Mouse (Mus musculus) gastrocnemius, postnatal 10 days (tissue): ENCODE results near the gene Cd109. TPM values are rescaled to one million over a fixed set of nuclear protein-coding genes. Genes with fewer than 3 reads are reported as not detected.

Source experiments
- DNase-seq: peaks from one replicate; pipeline ENCODE4 v3.0.0; 2021; ENCODE audit warnings: mixed read lengths
- long read RNA-seq, 2 experiments: library from polyadenylated mRNA; stranded (forward); transcript quantifications; one replicate each; pipeline ENCODE4 v2.0.0; 2021
- total RNA-seq, 2 experiments: library from RNA; stranded (reverse); gene quantifications; 2 replicates each; pipeline ENCODE4 v1.2.3; 2021

Gene Cd109
- 10 to 100 TPM in 1 of 2 experiments, 1 to 10 TPM in 1; 8.6 to 14.8 TPM for total RNA-seq
- long read RNA-seq, experiment 1, full-length matches to known transcripts = 7 of 12 reads
- long read RNA-seq, experiment 1, partial matches to known transcripts = 4 of 12 reads
- long read RNA-seq, experiment 1, other reads (novel, unspliced or antisense) = 1 of 12 reads
- long read RNA-seq, experiment 2, full-length matches to known transcripts = 4 of 8 reads
- long read RNA-seq, experiment 2, partial matches to known transcripts = 4 of 8 reads
- long read RNA-seq, experiment 2, other reads (novel, unspliced or antisense) = 0 of 8 reads

GRCm38 (mm10) chr9:78615401-78616021 is at the start of gene Cd109:
Gene Cd109, plus strand, starts transcription at chr9:78615546.
- DNase-seq = peak; percentile 30

DNA sequence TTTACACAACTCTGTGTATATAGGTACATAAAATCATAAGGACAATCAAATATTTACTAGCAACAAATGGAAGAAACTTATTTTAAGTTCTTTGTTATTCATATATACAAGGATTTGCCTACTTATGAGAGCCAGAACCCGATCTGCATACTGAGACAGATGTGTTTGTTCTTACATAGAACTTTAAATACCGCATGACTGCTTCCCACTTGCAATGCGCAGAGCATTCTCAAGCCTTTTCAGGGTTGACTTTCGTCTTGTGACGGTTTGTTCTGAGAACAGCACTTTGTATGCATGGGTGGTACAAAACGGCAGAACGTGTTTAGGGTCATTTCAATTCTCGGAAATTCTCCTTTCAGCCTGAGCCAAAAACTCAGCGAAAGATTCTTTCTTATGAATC is 45.4 kb upstream of the Cd109 start:
- DNase-seq = no peak

DNA sequence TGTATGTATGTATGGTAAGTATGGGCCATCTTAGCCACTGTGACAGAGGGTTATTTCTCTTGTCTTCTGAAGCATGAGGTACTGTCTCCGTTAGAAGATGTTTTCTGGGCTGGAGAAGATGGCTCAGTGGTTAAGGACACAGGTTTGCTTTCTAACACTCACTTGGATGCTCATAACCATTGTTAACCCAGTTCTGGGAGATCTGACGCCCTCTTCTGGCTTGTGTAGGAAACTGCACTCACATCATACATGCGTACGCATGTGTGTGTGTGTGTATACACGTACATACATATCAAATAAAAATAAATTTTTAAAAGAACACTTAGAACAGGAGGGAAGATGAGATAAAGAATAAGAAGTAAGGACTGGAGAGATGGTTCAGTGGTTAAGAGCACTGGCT is 38.9 kb upstream of the Cd109 start:
- DNase-seq = no peak

GRCm38 (mm10) chr9:78578824-78579223 is 36.5 kb upstream of the Cd109 start:
- DNase-seq = no peak

DNA sequence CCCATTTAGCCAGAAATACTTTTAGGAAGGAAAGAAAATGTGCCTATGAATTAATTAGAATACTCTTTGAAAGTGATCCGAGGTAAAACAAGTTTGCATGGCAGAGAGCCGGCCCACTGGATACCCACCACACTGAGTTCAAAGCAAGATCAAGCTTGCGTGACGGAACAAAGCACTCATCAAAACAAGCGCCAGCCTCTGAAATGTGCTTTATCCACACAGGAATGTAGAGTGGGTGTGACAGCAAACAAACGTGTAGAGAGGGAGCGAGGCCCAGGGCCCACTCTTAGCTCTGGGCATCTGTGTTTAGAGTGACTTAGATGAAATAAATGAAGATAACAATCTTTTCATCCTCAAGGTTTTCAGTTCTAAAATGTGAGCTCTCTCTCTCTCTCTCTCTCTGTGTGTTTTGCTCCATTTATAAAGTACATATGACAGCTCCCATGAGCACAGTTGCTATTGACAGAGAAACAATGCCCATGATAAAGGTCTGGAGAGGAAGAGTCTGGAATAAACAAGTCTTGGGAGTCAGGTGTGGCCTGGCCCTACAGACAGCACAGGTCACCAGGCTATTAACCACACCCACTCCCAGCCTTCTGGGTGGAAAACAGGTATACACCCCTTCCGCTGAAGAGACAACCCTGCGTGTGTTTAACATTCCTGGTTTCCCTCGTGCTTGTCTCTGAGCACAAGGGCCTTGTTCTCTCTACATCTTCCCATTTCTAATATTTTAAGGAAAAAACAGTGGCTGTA is 35.5 kb upstream of the Cd109 start:
- no peak for DNase-seq

DNA sequence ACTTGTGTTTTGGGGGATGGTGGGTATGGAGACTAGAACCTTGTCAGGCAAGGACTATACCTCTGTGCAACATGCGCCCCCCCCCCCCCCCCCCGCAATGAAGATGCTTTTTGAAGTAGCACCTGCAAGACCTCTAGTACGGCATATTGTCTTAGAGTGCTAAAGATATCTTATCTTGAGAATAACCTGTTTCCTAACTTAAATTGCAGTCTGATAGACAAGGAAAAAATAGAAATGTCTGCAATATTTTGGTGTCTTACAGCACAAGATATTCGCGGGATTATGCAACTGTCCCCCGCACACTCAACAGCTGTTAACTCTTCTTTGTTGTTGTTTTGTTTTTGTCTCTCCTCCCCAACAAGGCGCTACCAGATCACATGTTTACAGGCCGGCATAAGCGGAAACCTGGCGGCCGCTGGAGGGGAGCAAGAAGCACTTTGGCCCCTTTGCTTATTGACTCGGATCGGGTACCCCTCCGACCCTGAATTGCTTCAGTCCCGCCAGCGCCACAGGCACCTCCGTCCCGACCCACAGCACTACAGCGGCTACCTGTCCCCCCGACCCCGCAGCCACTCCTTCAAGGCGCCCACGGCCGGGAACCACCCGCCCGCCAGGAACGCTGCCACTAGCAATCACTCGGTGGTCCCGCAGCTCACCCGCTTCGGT is 28.0 kb upstream of the Cd109 start:
- no peak for DNase-seq

- DNase-seq = peak; percentile 91
Measured at GRCm38 (mm10) chr9:78587914-78588313, 27.4 kb upstream of the Cd109 start, which contains the start of gene Slc17a5. Gene Slc17a5, minus strand, starts transcription at chr9:78588041.

- peak; percentile 12 for DNase-seq
Measured at GRCm38 (mm10) chr9:78588411-78589033, 26.8 kb upstream of the Cd109 start.

DNA sequence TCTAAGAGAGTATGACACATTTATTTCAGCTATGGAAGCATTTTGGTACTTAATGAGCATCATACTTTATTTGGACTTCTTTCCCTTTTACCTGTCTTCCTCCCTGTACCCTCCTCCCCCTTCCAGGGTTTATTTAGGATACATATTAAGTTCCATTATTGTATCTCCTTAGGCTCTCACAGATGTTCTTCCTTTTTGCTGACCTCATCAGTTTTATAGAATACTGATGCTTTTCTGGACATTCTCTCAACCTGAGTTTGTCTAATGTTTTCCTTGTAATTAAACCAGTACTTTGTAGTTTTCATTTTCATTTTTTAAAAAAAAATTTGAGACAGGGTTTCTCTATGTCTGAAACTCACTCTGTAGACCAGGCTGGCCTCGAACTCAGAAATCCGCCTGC is 24.9 kb upstream of the Cd109 start:
- no peak for DNase-seq

- no peak for DNase-seq
Measured at GRCm38 (mm10) chr9:78595257-78595656, 20.1 kb upstream of the Cd109 start.

GRCm38 (mm10) chr9:78595769-78596555 is 19.4 kb upstream of the Cd109 start:
- DNase-seq = no peak

DNA sequence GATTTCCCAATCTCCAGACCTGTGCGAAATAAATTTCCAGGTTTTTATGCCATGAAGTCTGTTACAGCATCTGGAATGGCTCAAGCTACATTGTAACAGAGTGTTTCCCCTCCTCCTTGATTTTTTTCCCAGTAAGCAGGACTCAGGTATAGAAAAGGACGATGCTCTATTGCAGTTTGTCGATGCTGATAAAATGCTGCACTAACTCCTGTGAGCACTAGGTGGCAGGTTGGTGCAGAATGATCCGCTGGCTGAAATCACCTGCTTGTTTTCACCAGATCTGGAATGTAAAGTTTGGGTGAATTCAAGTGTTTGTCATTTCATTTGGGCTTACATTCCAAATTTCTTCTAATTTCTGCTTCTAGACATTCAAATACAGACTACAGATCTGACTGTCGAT is 18.5 kb upstream of the Cd109 start:
- DNase-seq = peak; percentile 19

- DNase-seq = no peak
Measured at GRCm38 (mm10) chr9:78599927-78600326, 15.4 kb upstream of the Cd109 start.

DNA sequence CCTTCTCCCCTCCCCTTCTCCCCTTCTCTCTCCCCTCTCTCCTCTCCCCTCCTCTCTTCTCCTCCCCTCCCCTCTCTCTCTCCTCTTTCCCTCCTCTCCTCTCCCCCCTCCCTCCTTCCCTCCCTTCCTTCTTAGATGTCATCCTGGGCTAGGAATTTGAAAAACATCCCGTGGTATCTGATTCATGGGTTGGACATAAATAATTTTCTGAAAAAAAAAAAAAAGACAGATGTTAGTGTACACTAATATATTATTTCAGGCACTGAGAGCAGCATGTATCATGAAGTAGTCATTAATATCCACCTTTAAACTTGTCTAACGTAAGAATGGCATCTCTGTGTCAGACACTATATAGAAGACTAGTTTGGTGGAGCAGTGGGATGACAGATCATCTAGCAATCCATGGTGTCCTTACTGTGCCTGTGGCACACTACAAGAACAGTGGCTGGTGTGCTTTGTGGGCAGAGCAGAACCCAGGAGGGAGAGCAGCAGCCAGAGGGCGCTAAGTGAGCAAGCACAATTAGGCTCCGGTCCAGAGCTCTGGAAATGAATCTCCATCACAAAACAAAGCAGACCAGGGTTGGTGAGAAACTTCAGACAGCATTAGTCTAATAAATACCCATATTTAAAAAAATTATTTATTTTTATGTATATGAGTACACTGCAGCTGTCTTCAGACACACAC is 14.2 kb upstream of the Cd109 start:
- peak; percentile 25 for DNase-seq

DNA sequence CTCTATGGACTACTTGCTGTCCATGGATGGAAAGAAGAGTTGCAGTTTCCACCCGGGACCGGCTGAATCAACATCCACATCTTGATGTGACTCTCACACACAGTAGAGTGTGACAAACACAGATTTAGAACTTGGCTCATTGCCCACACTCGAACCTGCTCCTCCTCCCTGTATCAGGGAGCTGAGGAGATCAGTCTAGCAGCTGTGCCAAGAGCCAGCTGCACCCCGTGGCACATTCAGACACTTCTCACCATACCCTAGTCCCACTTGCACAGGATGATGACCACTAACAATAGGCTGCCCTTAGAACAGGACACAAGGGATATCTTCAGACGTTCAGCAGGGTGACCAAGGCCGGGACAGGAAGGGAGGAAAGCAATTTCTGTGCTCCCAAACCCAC is 1.1 kb upstream of the Cd109 start:
- no peak for DNase-seq

GRCm38 (mm10) chr9:78619285-78619684 is 3.9 kb downstream of the Cd109 start:
- no peak for DNase-seq

- DNase-seq = no peak
Measured at GRCm38 (mm10) chr9:78623301-78623747, 8.0 kb downstream of the Cd109 start.

- DNase-seq = no peak
Measured at GRCm38 (mm10) chr9:78629991-78630390, 14.6 kb downstream of the Cd109 start.

DNA sequence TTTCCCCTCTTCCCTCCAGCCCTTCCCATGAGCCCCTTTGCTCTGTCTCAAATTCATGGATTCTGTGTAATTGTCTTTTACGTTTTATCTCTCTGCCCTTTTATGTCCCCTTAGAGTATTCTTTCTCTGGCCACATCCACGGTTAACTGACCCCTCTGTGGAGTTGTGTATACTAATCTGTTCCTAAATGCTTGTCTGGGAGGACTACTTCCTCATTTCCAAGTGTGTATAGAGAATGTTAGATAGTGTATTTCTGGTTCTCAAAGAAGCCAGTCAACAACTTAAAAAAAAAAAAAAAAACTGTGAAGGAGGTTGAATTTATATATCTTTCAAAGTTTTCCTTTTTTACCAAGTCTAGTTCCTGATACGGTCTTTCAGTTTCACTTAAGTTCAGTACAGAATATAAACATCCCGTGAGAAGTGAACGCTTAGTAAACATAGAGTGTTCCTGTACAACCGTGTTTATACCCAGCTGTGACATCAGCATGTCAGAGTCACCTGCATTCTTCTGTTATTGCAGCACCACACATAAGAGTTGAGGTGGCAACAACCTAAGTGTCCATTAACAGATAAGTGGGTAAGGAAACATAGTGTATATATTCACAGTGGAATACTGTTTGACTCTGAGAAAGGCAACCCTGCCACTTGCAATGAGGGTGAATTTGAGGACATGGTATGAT is 16.5 kb downstream of the Cd109 start:
- DNase-seq = no peak

DNA sequence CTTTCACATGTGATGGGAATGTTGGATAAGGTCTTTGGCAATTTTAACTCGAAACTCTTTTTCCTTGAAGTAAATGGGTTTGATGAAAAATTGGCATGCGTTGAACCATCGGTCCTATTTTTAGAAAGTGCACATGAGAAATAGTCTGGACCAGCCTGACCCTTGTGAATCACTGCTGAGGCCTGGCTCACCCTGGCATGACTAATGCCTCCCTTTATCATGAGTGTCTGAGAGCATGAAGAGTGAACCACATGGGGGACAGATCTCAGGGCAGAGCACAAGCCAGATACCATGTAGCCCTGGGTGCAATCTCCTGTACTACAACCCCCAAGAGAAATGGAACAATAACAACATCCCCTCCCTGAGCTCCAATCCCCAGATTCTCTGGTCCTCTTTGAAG is 18.6 kb downstream of the Cd109 start:
- no peak for DNase-seq
